Mouse (Mus musculus) small intestine, adult 2 months (tissue): ENCODE data around the gene Pkd2. TPM values are rescaled to one million over a fixed set of nuclear protein-coding genes. Genes with fewer than 3 reads are reported as not detected.

Source experiments
- H3K27ac ChIP-seq: fragments of 200-500 bp; 2 replicates; pipeline ENCODE4 v1.5.1; 2012; ENCODE audit warnings: low read depth, low read length, control low read depth, inconsistent platforms; ENCODE audit not compliant: insufficient read depth
- H3K27me3 ChIP-seq: fragments of 200-500 bp; 2 replicates; pipeline ENCODE4 v1.6.1; 2012; ENCODE audit warnings: mild to moderate bottlenecking, moderate library complexity, low read length, inconsistent platforms; ENCODE audit not compliant: control insufficient read depth, insufficient read depth
- H3K36me3 ChIP-seq: fragments of 200-500 bp; 2 replicates; pipeline ENCODE4 v1.6.1; 2012; ENCODE audit warnings: mild to moderate bottlenecking, low read length, control low read depth, inconsistent platforms; ENCODE audit not compliant: control insufficient read depth, insufficient read depth
- H3K4me1 ChIP-seq: fragments of 200-500 bp; 2 replicates; pipeline ENCODE4 v1.6.1; 2012; ENCODE audit warnings: low read length, inconsistent platforms, mixed read lengths; ENCODE audit not compliant: control insufficient read depth, insufficient read depth, insufficient read length
- H3K4me3 ChIP-seq: fragments of 200-500 bp; 2 replicates; pipeline ENCODE4 v1.5.1; 2012; ENCODE audit warnings: low read depth, mild to moderate bottlenecking, control low read depth, inconsistent platforms, low read length, moderate library complexity
- CTCF ChIP-seq: fragments of 200-500 bp; IDR thresholded peaks from 2 replicates; pipeline ENCODE4 v1.5.1; 2012; ENCODE audit warnings: low read depth, mild to moderate bottlenecking, control low read depth, inconsistent platforms, low read length, moderate library complexity, mixed read lengths; ENCODE audit not compliant: insufficient replicate concordance, insufficient read length; ENCODE audit errors: extremely low read depth
- POLR2A ChIP-seq: fragments of 200-500 bp; IDR thresholded peaks from 2 replicates; pipeline ENCODE4 v1.6.1; 2012; ENCODE audit warnings: low read depth, mild to moderate bottlenecking, control low read depth, inconsistent platforms, low read length, moderate library complexity
- WGBS: fragments of 180-500 bp; shearing (Covaris S2); methylation state at CpG from one replicate; pipeline ENCODE4 v1.1.7; 2018; 5-methylcytosine and 5-hydroxymethylcytosine counted together
- polyA plus RNA-seq: library from polyadenylated mRNA; depleted of rRNA; stranded (reverse); fragments of >200 nt; gene quantifications from 2 replicates; pipeline ENCODE4 v1.2.3, GENCODE M21; 2012; rRNA removed

Gene Pkd2
- polyA plus RNA-seq, 1 experiment, result 6.1 TPM

GRCm38 (mm10) chr5:104507829-104508194, 48.6 kb downstream of the Pkd2 start:
- Histone ChIP-seq H3K36me3 (0 out of 2 replicates have a peak, but pooled peaks cover 9% of the 10 kb centered on the region), H3K4me3 (peak overlapping the region; percentile 73), H3K27ac (no peak overlapping the region), H3K4me1 (no peaks in the 10 kb centered on the region), H3K27me3 (no peaks in the 10 kb centered on the region)
- TF ChIP-seq POLR2A (no peak), CTCF (no peak)
- WGBS, result 2% methylated on average over 2 of the region's 2 CpGs

GRCm38 (mm10) chr5:104508195-104508891, 49.1 kb downstream of the Pkd2 start, which contains the start of gene BC005561:
TSS of gene BC005561 (plus strand) at chr5:104508352.
- under 1% methylated on average over 72 of the region's 83 CpGs for WGBS

GRCm38 (mm10) chr5:104511211-104511610, 52.0 kb downstream of the Pkd2 start:
- no peak overlapping the region for H3K4me3 ChIP-seq
- no peak overlapping the region for H3K27ac ChIP-seq
- no peaks in the 10 kb centered on the region for H3K4me1 ChIP-seq
- 88% methylated on average over 3 of the region's 3 CpGs for WGBS
- no peaks in the 10 kb centered on the region for H3K27me3 ChIP-seq
- TF ChIP-seq CTCF, result no peak
- no peak for TF ChIP-seq POLR2A
- 0 out of 2 replicates have a peak, but pooled peaks cover 2% of the 10 kb centered on the region for H3K36me3 ChIP-seq

More at GRCm38 (mm10) chr5:104508195-104508891, 49.1 kb downstream of the Pkd2 start, which contains the start of gene BC005561:
- Histone ChIP-seq H3K4me3 (peak within 1 kb of the TSS; percentile 73), H3K27me3 (no peaks in the 10 kb centered on the region), H3K36me3 (0 out of 2 replicates have a peak, but pooled peaks cover 4% of the 10 kb centered on the region), H3K4me1 (no peaks in the 10 kb centered on the region), H3K27ac (peak within 1 kb of the TSS; percentile 47; the same call in 1 of the 2 replicates)
- TF ChIP-seq CTCF, result no peak
- no peak for TF ChIP-seq POLR2A

GRCm38 (mm10) chr5:104538612-104539011, 79.4 kb downstream of the Pkd2 start:
- H3K4me1 ChIP-seq, result no peaks in the 10 kb centered on the region
- no peak overlapping the region for H3K4me3 ChIP-seq
- no peak overlapping the region for H3K27ac ChIP-seq
- 94% methylated on average over 1 of the region's 1 CpGs for WGBS
- H3K36me3 ChIP-seq, result peaks cover 25% of the 10 kb centered on the region
- no peak for TF ChIP-seq POLR2A
- TF ChIP-seq CTCF, result no peak
- H3K27me3 ChIP-seq, result no peaks in the 10 kb centered on the region

- no peak for TF ChIP-seq CTCF
- TF ChIP-seq POLR2A, result no peak
- H3K36me3 ChIP-seq, result peaks cover 25% of the 10 kb centered on the region
- no peak overlapping the region for H3K27ac ChIP-seq
- no peak overlapping the region for H3K4me3 ChIP-seq
- no peaks in the 10 kb centered on the region for H3K27me3 ChIP-seq
- H3K4me1 ChIP-seq, result no peaks in the 10 kb centered on the region
- 88% methylated on average over 4 of the region's 4 CpGs for WGBS
Observed at GRCm38 (mm10) chr5:104539331-104539730, 80.1 kb downstream of the Pkd2 start.

Other genes starting within 250 kb of the Pkd2 start
- gene Ibsp, start 160.3 kb upstream of the Pkd2 start, polyA plus RNA-seq, result not detected in 2 replicates
- gene Mepe, start 134.1 kb upstream of the Pkd2 start, polyA plus RNA-seq, result not detected in 2 replicates
- 0.32 and 12.0 TPM in 2 replicates for gene Spp1, start 24.3 kb upstream of the Pkd2 start, polyA plus RNA-seq
- 0.44 and 0.85 TPM in 2 replicates for gene BC005561, start 48.9 kb downstream of the Pkd2 start, polyA plus RNA-seq